Mouse (Mus musculus): ENCODE data around the gene Hba-x. TPM values are rescaled to one million over a fixed set of nuclear protein-coding genes. Genes with fewer than 3 reads are reported as not detected.
A peak's percentile ranks its signal among the peaks of the same experiment; 100 is the strongest.

Hba-x gene
- polyA plus RNA-seq (2015; fragmentation: Nextera tagmentation; extraction: Ambion mirVana) = 61.3 and 82.7 TPM in 2 replicates

DNA sequence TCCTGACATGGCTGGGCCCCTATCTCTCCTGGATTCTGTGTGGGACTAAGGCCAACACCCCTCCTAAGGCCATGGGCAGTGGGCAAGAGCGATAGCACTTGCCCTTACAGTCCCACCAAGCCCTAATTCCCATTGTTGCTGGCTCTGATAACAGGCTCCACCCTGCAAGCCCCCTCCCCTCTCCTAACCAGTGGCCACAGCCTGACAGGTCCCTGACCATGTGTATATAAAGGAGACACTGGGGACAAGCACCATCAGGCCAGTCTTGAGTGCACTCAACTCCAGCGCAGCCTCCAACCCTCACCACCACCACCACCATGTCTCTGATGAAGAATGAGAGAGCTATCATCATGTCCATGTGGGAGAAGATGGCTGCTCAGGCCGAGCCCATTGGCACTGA, at the start of gene Hba-x:
Gene Hba-x, plus strand, starts transcription at position 54 of the 400 bp plus-strand sequence.
- H3K36me3 ChIP-seq (ENCODE audit: control insufficient read depth, insufficient read depth) = no peaks in the 10 kb centered on the region
- no peak within 1 kb of the TSS for H3K27ac ChIP-seq (ENCODE audit: low read length)
- no peak within 1 kb of the TSS for H3K4me3 ChIP-seq (ENCODE audit: low read length)
- 50% methylated on average over 3 of the region's 3 CpGs for WGBS
- ATAC-seq (replicated peaks; ENCODE audit: extremely low read depth, insufficient read depth, low FRiP score) = no peak
- peaks cover 32% of the 10 kb centered on the region for H3K27me3 ChIP-seq (ENCODE audit: control insufficient read depth, insufficient read depth, low read length)
- no peak within 1 kb of the TSS for H3K9ac ChIP-seq (ENCODE audit: low read length)
- no peaks in the 10 kb centered on the region for H3K4me1 ChIP-seq (ENCODE audit: control insufficient read depth, insufficient read depth, low read length)
- H3K4me2 ChIP-seq (ENCODE audit: low read depth, low read length) = no peak within 1 kb of the TSS
- H3K9me3 ChIP-seq (replicated peaks; ENCODE audit: control insufficient read depth, low read length) = no peaks in the 10 kb centered on the region

DNA sequence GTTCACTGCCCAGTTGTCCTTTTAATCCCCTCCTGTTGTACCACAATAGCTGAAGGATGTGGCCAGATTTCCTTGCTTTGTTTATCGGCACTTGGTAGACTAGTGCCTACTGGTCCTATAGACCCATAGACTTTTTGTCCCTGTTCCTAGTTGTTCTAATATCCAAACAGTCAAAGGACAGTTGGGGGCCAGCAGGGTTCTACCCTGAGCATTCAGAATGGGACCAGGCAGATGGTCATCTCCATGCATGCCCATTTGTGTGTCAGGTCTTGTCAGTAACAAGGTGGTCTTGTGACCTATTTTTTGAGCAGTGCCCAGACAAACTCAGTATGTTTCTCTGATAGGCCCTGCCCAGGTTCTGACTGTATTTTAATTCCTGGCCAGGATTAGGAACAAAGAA, 49.2 kb upstream of the Hba-x start:
- H3K4me1 ChIP-seq (ENCODE audit: control insufficient read depth, insufficient read depth, low read length) = peaks cover 37% of the 10 kb centered on the region
- no peak for ATAC-seq (replicated peaks; ENCODE audit: extremely low read depth, insufficient read depth, low FRiP score)
- H3K9me3 ChIP-seq (replicated peaks; ENCODE audit: control insufficient read depth, low read length) = no peaks in the 10 kb centered on the region
- peaks cover 5% of the 10 kb centered on the region for H3K36me3 ChIP-seq (ENCODE audit: control insufficient read depth, insufficient read depth)
- 36% methylated on average over 1 of the region's 1 CpGs for WGBS
- peak overlapping the region; percentile 85 for H3K9ac ChIP-seq (ENCODE audit: low read length)
- peak overlapping the region; percentile 75 for H3K4me3 ChIP-seq (ENCODE audit: low read length)
- no peaks in the 10 kb centered on the region for H3K27me3 ChIP-seq (ENCODE audit: control insufficient read depth, insufficient read depth, low read length)
- H3K4me2 ChIP-seq (ENCODE audit: low read depth, low read length) = peak overlapping the region; percentile 86
- H3K27ac ChIP-seq (ENCODE audit: low read length) = peak overlapping the region; percentile 84

GRCm38 (mm10) chr11:32227555-32227954, 48.6 kb upstream of the Hba-x start:
- Histone ChIP-seq H3K4me3 (ENCODE audit: low read length) (no peak overlapping the region), H3K9me3 (replicated peaks; ENCODE audit: control insufficient read depth, low read length) (no peaks in the 10 kb centered on the region), H3K4me1 (ENCODE audit: control insufficient read depth, insufficient read depth, low read length) (peaks cover 33% of the 10 kb centered on the region), H3K27me3 (ENCODE audit: control insufficient read depth, insufficient read depth, low read length) (no peaks in the 10 kb centered on the region), H3K36me3 (ENCODE audit: control insufficient read depth, insufficient read depth) (peaks cover 8% of the 10 kb centered on the region), H3K4me2 (ENCODE audit: low read depth, low read length) (no peak overlapping the region), H3K9ac (ENCODE audit: low read length) (peak overlapping the region; percentile 85), H3K27ac (ENCODE audit: low read length) (no peak overlapping the region)
- WGBS = 81% methylated on average over 9 of the region's 9 CpGs
- ATAC-seq (replicated peaks; ENCODE audit: extremely low read depth, insufficient read depth, low FRiP score) = no peak

DNA sequence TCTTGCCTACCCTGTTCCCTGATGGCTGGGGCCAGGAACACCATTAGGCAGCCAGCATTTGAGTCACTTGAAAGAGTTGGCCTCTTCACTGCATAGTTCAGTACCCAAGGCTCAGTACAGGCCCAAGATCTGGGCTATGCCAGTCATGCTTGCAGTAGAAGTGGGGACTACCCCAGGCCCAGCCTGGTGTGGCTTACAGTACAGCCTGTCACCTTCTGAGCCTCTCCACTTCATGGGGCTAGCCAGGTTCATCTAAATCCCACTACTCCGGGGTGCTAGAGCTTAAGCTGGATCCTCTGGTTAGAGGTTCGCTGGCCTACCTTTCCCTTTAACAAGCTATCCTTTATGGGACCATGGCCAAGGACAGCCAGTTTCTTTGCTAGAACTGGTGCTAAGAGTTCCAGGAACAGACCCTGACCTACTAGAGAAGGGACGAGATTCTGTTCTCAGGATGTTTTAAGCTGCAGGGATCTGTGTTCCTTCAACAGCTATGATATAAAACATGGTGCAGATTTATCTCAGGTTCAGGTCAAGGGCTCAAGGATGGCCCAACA, 47.8 kb upstream of the Hba-x start:
- H3K9me3 ChIP-seq (replicated peaks; ENCODE audit: control insufficient read depth, low read length) = no peaks in the 10 kb centered on the region
- no peak for ATAC-seq (replicated peaks; ENCODE audit: extremely low read depth, insufficient read depth, low FRiP score)
- 85% methylated on average over 3 of the region's 3 CpGs for WGBS
- H3K9ac ChIP-seq (ENCODE audit: low read length) = no peak overlapping the region
- no peak overlapping the region for H3K4me3 ChIP-seq (ENCODE audit: low read length)
- H3K27ac ChIP-seq (ENCODE audit: low read length) = no peak overlapping the region
- H3K4me2 ChIP-seq (ENCODE audit: low read depth, low read length) = no peak overlapping the region
- H3K4me1 ChIP-seq (ENCODE audit: control insufficient read depth, insufficient read depth, low read length) = peaks cover 29% of the 10 kb centered on the region
- peaks cover 9% of the 10 kb centered on the region for H3K36me3 ChIP-seq (ENCODE audit: control insufficient read depth, insufficient read depth)
- no peaks in the 10 kb centered on the region for H3K27me3 ChIP-seq (ENCODE audit: control insufficient read depth, insufficient read depth, low read length)

DNA sequence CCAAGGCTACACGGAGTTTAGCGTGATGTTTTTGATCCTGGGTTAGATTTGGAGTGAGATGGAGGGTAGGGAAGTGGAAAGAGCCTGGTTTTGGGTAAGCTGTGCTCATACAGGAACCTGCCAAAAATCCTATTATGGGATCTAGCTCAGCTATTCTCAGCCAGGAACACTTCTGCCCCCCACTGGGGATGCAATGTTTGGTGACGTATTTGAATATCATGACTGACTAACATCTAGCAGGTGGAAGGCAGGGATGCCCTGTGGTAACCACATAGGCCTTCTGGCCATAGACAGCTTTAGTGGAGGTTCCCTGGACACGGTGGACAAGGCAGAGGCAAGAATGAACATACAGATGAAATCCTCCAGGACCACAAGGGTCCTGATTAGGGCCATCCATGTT, 46.0 kb upstream of the Hba-x start:
- WGBS = 81% methylated on average over 4 of the region's 4 CpGs
- H3K9me3 ChIP-seq (replicated peaks; ENCODE audit: control insufficient read depth, low read length) = no peaks in the 10 kb centered on the region
- peaks cover 13% of the 10 kb centered on the region for H3K36me3 ChIP-seq (ENCODE audit: control insufficient read depth, insufficient read depth)

DNA sequence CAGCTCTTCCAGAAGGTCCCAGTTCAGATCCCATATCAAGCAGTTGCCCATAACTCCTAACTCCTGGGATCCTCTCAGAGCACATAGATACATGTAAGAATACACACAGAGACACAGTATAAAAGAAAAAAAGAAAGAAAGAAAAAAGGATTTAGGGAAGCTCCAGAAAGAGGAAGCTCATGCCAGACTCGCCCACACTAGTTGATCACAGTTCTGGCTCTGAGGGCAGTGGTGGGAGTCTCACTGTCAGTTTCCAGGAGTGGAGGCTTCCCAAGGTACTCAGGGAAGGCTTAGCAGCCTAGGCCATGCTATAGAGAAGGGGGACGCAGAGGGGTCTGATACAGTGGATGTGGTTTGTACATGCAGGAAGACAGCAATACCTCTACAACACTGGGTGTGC, 45.1 kb upstream of the Hba-x start:
- Histone ChIP-seq H3K9ac (ENCODE audit: low read length) (no peak overlapping the region), H3K27me3 (ENCODE audit: control insufficient read depth, insufficient read depth, low read length) (no peaks in the 10 kb centered on the region), H3K4me3 (ENCODE audit: low read length) (no peak overlapping the region), H3K9me3 (replicated peaks; ENCODE audit: control insufficient read depth, low read length) (no peaks in the 10 kb centered on the region), H3K4me2 (ENCODE audit: low read depth, low read length) (no peak overlapping the region), H3K36me3 (ENCODE audit: control insufficient read depth, insufficient read depth) (peaks cover 13% of the 10 kb centered on the region), H3K27ac (ENCODE audit: low read length) (no peak overlapping the region), H3K4me1 (ENCODE audit: control insufficient read depth, insufficient read depth, low read length) (peaks cover 19% of the 10 kb centered on the region)
- ATAC-seq (replicated peaks; ENCODE audit: extremely low read depth, insufficient read depth, low FRiP score) = no peak
- WGBS = 83% methylated on average over 2 of the region's 2 CpGs

More for the DNA sequence above, 46.0 kb upstream of the Hba-x start:
- Histone ChIP-seq H3K27me3 (ENCODE audit: control insufficient read depth, insufficient read depth, low read length) (no peaks in the 10 kb centered on the region), H3K4me3 (ENCODE audit: low read length) (no peak overlapping the region), H3K4me2 (ENCODE audit: low read depth, low read length) (no peak overlapping the region), H3K27ac (ENCODE audit: low read length) (no peak overlapping the region), H3K4me1 (ENCODE audit: control insufficient read depth, insufficient read depth, low read length) (peaks cover 20% of the 10 kb centered on the region), H3K9ac (ENCODE audit: low read length) (no peak overlapping the region)
- no peak for ATAC-seq (replicated peaks; ENCODE audit: extremely low read depth, insufficient read depth, low FRiP score)

- peaks cover 13% of the 10 kb centered on the region for H3K36me3 ChIP-seq (ENCODE audit: control insufficient read depth, insufficient read depth)
- 74% methylated on average over 10 of the region's 10 CpGs for WGBS
- no peaks in the 10 kb centered on the region for H3K27me3 ChIP-seq (ENCODE audit: control insufficient read depth, insufficient read depth, low read length)
- H3K4me1 ChIP-seq (ENCODE audit: control insufficient read depth, insufficient read depth, low read length) = peaks cover 13% of the 10 kb centered on the region
- no peak overlapping the region for H3K4me3 ChIP-seq (ENCODE audit: low read length)
- no peaks in the 10 kb centered on the region for H3K9me3 ChIP-seq (replicated peaks; ENCODE audit: control insufficient read depth, low read length)
- no peak overlapping the region for H3K9ac ChIP-seq (ENCODE audit: low read length)
- no peak for ATAC-seq (replicated peaks; ENCODE audit: extremely low read depth, insufficient read depth, low FRiP score)
- H3K4me2 ChIP-seq (ENCODE audit: low read depth, low read length) = no peak overlapping the region
- H3K27ac ChIP-seq (ENCODE audit: low read length) = no peak overlapping the region
Measured at GRCm38 (mm10) chr11:32232848-32233247, 43.4 kb upstream of the Hba-x start.

GRCm38 (mm10) chr11:32233895-32234294, 42.3 kb upstream of the Hba-x start:
- Histone ChIP-seq H3K9me3 (replicated peaks; ENCODE audit: control insufficient read depth, low read length) (no peaks in the 10 kb centered on the region), H3K4me1 (ENCODE audit: control insufficient read depth, insufficient read depth, low read length) (peaks cover 13% of the 10 kb centered on the region), H3K27ac (ENCODE audit: low read length) (no peak overlapping the region), H3K9ac (ENCODE audit: low read length) (no peak overlapping the region), H3K36me3 (ENCODE audit: control insufficient read depth, insufficient read depth) (peaks cover 13% of the 10 kb centered on the region), H3K4me3 (ENCODE audit: low read length) (no peak overlapping the region), H3K4me2 (ENCODE audit: low read depth, low read length) (no peak overlapping the region), H3K27me3 (ENCODE audit: control insufficient read depth, insufficient read depth, low read length) (no peaks in the 10 kb centered on the region)
- 90% methylated on average over 3 of the region's 3 CpGs for WGBS
- ATAC-seq (replicated peaks; ENCODE audit: extremely low read depth, insufficient read depth, low FRiP score) = no peak; the same call in 1 of the 2 replicates

DNA sequence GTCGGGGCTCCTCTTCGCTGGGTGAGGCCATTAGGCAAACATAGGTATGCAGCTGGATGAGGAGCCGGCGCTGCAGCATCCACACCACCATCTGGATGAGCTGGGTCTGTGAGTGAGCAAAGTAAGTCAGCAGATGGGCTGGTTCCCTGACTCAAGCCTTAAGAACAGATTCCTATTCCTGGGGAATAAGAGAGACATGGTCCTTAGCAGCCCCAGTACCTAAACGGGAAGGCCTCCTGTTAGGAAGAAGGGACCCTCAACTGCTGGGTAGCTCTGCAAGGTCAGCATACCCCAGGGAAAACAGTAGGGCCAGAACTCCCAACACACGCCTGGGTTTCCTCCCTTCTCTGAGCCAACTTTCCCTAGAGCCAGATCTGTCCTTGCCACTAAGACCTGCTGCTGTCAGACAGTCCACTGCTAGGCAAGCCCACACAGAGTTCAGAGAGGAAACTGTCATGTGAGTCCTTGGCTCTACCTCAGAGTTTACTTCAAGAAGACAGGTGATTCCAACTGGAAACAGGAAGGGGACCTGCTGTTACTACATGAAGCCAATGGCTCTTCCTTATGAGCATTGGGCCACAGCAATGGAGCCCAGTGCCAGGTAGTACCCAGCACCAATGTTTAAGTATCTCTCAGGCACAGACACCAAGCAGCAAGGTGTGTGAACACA, 41.2 kb upstream of the Hba-x start:
- H3K27me3 ChIP-seq (ENCODE audit: control insufficient read depth, insufficient read depth, low read length) = no peaks in the 10 kb centered on the region
- H3K36me3 ChIP-seq (ENCODE audit: control insufficient read depth, insufficient read depth) = peaks cover 16% of the 10 kb centered on the region
- no peak overlapping the region for H3K4me2 ChIP-seq (ENCODE audit: low read depth, low read length)
- H3K9ac ChIP-seq (ENCODE audit: low read length) = no peak overlapping the region
- WGBS = 84% methylated on average over 6 of the region's 6 CpGs
- H3K4me1 ChIP-seq (ENCODE audit: control insufficient read depth, insufficient read depth, low read length) = peaks cover 13% of the 10 kb centered on the region
- no peaks in the 10 kb centered on the region for H3K9me3 ChIP-seq (replicated peaks; ENCODE audit: control insufficient read depth, low read length)
- peak overlapping the region; percentile 8; the same call in 1 of the 2 replicates for H3K27ac ChIP-seq (ENCODE audit: low read length)
- no peak for ATAC-seq (replicated peaks; ENCODE audit: extremely low read depth, insufficient read depth, low FRiP score)
- no peak overlapping the region for H3K4me3 ChIP-seq (ENCODE audit: low read length)
